Mouse (Mus musculus) layer of hippocampus, adult 2 months (tissue): Measurements from ENCODE around the gene Dhx30. TPM values are rescaled to one million over a fixed set of nuclear protein-coding genes. Genes with fewer than 3 reads are reported as not detected.
"Not testable (repeated sequence)": the region's sequence is repeated elsewhere in the genome, so short reads cannot be mapped to it uniquely, and the experiment has no call there.

ENCODE experiments used
- DNase-seq, 2 experiments: peaks; one replicate each; pipeline ENCODE4 v3.0.0; 2022; ENCODE audit warnings: low spot score in 2 of 2
- H3K27ac ChIP-seq: fragments of 200-600 bp; 2 replicates; pipeline ENCODE4 v1.8.1; 2022
- H3K4me3 ChIP-seq: fragments of 200-600 bp; 2 replicates; pipeline ENCODE4 v1.8.1; 2022; ENCODE audit warnings: mild to moderate bottlenecking
- CTCF ChIP-seq: fragments of 200-600 bp; conservative IDR thresholded peaks from 2 replicates; pipeline ENCODE4 v1.8.1; 2022; ENCODE audit warnings: antibody characterized with exemption, mild to moderate bottlenecking, moderate library complexity
- total RNA-seq, 2 experiments: library from RNA; stranded (reverse); gene quantifications; 2 replicates each; pipeline ENCODE4 v1.2.3; 2021

Dhx30 gene
- total RNA-seq, 2 experiments from 2014 or later = 158 to 163 TPM

DNA sequence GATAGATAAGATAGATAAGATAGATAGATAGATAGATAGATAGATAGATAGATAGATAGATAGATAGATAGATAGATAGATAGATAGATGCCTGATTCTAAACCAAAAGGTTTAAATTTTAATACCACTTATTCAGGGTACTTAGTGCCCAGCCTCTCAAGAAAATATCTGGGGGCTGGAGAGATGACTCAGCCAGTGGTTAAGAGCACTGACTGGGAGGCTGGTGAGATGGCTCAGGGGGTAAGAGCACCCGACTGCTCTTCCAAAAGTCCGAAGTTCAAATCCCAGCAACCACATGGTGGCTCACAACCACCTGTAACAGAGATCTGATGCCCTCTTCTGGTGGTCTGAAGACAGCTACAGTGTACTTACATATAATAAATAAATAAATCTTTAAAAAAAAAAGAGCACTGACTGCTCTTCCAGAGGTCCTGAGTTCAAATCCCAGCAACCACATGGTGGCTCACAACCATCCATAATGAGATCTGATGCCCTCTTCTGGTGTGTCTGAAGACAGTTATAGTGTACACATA, 6.4 kb upstream of the Dhx30 start:
- H3K27ac ChIP-seq, DNase-seq, H3K4me3 ChIP-seq: not testable (repeated sequence)
- TF ChIP-seq CTCF = peak; percentile 41

DNA sequence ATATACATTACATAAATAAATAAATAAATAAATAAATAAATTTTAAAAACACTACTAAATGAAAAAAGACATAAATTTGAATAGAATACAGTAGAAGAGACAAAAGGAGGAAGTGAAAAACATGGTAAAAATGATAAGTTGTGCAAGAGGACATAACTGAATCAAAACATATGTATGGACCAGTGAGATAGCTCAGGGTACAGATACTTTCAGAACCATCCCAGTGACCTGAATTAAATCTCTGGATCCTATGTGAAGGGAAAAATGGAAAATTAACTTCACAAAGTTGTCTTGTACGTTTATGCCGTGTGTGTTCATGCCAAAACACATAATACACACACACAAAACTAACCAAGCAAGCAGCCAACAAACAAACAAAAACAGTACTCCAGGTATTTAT, 5.7 kb upstream of the Dhx30 start:
- Histone ChIP-seq H3K4me3 (no peak overlapping the region), H3K27ac (no peak overlapping the region)
- no peak for TF ChIP-seq CTCF
- no peak for DNase-seq

DNA sequence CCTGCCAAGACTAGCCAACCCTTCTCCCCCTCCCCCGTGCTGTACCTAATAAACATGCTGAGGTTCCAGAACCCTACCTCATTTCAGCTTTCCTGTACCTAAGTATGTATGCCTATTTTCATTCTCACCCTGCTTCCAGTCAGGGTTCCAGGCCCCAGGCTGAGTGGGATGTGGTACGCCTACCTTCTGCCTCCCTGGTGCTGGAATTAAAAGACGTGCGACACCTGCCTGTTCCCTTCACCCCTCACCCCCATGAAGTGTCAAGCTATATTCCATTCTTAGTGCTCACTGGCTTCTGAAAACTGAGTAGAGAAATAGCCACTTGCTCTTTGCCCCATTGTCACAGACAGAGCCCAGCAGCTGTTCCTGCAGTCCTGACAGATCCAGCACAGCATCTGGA, 3.8 kb upstream of the Dhx30 start:
- Histone ChIP-seq H3K27ac (no peak overlapping the region; the same call in 1 of the 2 replicates), H3K4me3 (no peak overlapping the region)
- no peak for TF ChIP-seq CTCF
- no peak for DNase-seq

DNA sequence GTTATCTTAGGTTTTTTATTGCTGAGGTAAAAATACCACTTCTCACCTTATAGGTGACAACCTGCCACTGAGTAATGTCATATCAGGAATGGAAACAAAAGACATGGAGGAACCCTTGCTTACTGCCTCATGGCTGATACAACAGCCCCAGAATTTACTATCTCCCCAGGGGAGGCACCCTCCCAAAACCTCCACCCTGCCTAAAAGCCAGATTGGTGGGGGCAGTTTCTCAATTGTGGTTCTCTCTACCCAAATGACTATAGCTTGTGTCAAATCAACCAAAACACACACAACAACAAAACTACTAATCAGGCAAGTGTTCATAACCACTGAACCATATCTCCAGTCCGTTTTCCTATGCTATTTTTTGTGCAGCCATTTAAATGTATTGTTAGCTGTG, 619 bp upstream of the Dhx30 start:
- no peak for TF ChIP-seq CTCF
- no peak for DNase-seq
- Histone ChIP-seq H3K27ac (peak overlapping the region; percentile 96), H3K4me3 (peak overlapping the region; percentile 92)

DNA sequence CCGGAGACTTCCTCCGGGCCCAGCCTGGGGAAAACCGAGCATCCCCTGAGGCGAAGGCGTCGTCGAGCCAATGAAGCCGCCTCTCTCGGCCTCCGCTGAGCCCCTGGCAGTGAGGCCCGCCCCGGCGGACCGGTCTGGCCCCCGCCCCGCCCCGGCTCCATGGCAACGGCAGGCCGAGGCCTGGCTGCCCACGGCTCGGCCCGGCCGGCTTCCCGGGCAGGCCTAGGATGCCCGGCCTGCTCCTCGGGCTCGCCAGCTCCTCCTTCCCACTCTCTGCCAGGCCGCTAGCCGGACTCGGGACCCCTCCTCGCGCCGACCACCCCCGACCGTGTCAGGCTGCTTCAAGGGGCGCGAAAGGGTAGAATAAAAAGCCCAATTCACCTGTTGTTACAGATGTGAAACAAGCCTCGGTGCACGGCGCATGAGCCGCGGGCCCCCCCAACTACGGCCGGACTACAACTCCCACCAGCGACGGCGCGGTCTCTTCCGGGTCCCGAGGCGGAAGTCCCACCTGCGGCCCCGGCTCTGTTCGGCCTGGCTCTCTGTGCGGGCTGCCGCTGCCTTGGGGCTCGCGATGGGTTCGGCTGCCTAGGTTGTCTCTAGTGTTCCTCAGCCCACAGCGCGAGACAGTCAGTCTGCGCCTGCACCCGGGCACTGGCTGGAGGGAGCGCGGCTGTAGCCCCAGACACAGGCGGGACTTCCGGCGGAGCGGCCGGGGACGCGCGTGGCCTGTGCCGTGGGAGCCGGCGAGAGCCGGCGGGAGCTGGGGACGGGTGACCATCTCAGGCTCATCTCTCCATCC, 452 bp downstream of the Dhx30 start, which contains the start of gene Smarcc1:
Gene Smarcc1, plus strand, starts transcription at position 732 of the 802 bp plus-strand sequence.
- DNase-seq = peak; percentile 88
- H3K27ac ChIP-seq = peak within 1 kb of the TSS; percentile 96
- H3K4me3 ChIP-seq = peak within 1 kb of the TSS; percentile 92
- no peak for TF ChIP-seq CTCF

DNA sequence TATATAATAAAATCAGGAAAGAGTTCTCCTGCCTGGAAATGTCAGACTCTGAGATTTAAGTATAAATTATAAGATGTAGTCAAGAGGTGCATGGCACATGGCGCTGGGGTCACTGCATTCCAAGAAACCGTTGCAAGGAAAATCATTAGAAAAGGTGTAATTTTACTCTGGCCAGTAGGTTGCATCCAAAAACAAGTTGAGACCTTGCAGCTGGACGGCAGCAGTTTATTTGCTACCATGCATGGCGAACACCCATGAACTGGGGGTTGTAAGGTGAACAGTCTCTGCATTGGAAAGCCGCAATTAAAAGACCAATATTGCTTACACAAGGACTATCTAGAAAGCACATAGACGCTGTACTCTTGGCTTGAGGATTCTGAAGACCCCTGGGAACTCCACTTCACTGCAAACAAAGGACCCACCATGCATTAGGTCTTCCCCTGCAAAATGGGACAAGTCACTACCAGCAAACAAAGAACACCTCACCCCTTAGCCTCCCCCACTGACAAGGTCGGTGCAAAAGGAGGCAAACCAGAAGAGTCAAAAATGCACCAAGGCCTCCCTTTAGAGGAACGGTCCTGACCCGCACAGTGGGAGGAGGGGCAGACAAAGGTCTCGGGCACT, 1.2 kb downstream of the Dhx30 start:
- TF ChIP-seq CTCF = no peak
- Histone ChIP-seq H3K4me3 (peak overlapping the region; percentile 92), H3K27ac (peak overlapping the region; percentile 96)
- DNase-seq = no peak

DNA sequence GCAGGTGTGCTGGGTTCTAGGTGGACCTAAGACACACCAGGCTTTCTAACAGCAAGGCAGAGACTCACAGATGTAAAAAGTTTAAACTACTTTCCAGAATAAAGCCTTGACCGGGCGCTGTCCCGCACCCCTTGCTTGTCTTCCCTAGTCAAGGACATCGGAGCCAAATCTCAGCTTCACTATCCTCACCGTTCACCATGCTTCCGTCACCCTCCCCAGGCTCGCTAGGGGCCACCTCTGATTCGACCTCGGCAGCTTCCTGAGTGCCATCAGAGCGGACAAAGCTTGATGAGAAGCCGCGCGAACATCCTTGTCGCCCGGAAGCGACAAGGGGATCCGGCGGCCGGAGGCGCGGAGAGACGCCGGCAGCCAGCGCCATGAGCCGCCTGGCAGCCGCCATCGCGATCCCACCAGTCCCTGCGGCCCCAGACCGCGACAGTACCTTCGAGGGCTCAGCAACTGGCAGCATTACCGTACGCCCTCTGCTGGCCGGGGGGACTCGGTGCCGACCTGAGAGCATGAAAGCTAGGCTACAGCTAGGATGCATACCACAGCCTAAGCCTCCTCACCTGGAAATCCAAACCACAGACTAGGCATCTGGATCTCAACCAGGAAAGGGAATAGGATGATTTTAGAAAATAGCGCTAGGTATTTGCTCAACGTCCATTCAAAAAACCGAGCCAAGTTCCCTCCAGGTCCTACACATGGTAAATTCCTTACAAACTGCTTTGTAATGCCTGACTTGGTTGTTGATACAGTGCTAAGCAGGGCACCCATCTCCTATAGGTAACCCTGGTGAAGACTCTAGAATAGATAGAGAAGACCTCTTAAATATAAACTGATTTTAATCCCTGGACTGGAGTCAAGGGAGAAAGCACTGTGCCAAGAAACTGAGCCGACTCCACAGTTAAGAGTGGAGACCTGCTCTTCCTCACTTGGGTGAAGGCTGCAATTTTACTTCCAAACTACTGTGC, 16.7 kb downstream of the Dhx30 start:
- Histone ChIP-seq H3K4me3 (peak overlapping the region; percentile 98), H3K27ac (peak overlapping the region; percentile 85)
- DNase-seq = peak; percentile 95 to 98
- peak; percentile 97 for TF ChIP-seq CTCF

DNA sequence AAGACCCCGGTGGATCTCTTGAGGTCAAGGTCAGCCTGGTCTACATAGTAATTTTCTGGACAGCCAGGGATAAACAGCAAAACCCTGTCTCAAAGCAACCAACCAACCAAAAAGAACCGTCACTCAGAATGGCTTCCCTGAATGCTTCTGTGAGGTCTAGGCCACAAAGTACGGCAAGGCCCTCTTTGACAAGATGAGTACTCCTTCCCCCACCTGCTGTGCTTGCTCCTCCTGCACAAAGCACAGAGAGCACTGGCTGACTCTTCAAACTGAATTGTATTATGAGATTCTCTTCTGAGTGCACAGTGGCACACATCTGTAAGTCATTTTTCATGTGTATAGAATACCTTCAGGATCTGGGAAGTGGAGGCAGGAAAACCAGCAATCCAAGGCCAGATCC, 19.8 kb downstream of the Dhx30 start:
- no peak for TF ChIP-seq CTCF
- DNase-seq = no peak
- H3K4me3 ChIP-seq = no peak overlapping the region
- no peak overlapping the region for H3K27ac ChIP-seq

DNA sequence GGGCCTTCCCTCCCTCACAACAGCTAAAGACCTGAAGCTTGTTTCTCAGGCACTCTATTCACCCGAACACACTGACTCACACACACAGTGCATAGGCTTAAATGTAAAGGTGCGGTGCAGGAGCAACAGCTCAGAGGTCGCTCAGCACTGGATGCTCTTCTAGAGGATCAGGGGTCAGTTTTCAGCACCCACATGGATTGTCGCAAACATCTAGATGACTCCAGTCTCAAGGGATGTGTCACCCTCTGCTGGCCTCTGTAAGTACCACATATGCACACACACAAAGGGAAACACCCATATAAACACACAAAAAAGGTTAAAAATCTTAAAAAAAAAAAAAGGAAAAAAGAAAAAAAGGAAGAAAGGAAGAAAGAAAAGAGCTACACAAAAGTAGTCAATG, 22.9 kb downstream of the Dhx30 start:
- TF ChIP-seq CTCF = peak; percentile 39
- Histone ChIP-seq H3K27ac (no peak overlapping the region), H3K4me3 (no peak overlapping the region)
- no peak for DNase-seq

DNA sequence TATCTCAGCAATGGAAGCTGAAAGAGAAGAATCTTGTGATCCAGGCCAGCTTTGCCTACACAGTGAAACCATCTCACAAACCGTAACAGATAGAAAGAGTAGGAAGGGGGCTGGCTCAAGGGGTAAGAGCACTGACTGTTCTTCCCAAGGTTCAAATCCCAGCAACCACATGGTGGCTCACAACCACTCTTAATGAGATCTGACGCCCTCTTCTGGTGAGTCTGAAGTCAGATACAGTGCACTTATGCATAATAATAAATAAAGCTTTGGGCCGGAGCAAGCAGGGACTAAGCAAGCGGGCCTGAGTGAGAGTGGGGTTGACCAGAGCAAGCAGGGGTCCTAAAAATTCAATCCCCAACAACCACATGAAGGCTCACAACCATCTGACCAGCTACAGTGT, 24.3 kb downstream of the Dhx30 start:
- no peak overlapping the region for H3K27ac ChIP-seq
- TF ChIP-seq CTCF = peak; percentile 55
- H3K4me3 ChIP-seq = no peak overlapping the region
- no peak for DNase-seq

DNA sequence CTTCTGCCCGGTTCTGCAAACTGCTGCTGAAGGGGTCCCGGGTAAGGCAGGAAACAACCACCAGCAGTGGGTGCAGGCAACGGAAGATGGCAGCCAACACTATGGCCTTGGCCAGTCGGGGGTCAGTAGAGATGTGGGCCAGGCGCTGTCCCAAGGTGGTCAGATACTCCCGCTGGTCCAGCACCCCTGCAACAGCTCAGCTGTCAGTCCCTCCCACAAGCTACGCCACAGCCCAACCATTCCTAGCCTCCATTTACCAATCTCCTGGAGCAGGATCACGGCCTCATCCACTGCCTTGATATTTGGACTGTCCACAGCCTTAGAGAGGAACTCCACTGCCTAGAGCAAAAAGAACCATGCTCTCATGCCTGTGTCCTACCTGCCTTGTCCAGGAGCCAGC, 31.9 kb downstream of the Dhx30 start:
- no peak for TF ChIP-seq CTCF
- no peak for DNase-seq
- Histone ChIP-seq H3K27ac (no peak overlapping the region; the same call in 1 of the 2 replicates), H3K4me3 (no peak overlapping the region)

DNA sequence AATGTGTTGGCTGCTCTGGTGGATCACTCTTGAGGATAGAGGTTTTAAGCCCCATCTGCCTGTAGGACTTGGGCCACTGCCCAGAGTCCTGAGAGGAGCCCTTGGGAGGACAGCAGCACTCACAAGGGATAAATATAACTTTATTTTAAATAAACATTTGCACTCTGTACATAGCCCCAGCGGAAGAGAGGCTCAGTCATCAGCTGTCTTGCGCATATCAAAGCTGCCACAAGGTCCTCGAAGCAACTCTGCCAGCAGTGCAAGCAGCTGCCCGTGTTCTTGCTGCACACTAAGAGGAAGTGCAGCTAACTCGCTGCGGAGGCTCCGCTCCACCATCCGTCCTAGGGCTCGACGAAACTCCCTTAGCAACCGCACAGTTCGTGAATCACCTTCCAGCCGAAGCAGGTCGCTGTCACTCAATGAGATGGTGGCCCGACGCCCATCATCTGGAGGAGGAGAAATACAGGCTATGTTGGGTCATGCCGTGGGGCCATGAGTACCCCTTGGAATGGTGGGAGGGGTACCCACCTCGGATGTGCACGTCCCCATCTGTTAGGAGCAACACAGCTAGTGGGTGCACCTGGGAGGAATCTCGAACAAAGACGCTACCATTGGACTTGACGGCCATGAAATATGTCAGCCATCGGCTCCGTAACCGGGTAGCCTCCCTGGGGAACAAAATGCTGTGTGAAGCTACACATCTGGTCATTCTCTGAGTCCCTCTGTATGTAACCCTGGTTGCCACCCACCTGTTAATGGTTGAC, 33.2 kb downstream of the Dhx30 start:
- H3K4me3 ChIP-seq = no peak overlapping the region
- peak overlapping the region; percentile 77 for H3K27ac ChIP-seq
- peak in 1 of 2 experiments; percentile 32 for DNase-seq

More for the DNA sequence above, 33.2 kb downstream of the Dhx30 start:
- TF ChIP-seq CTCF = no peak
